Mouse (Mus musculus): Measurements from ENCODE around the gene Ripor1.

- no peak for TF ChIP-seq CTCF (IDR thresholded peaks at IDR 0.05; ENCODE audit: low read depth)
- TF ChIP-seq EP300 (IDR thresholded peaks at IDR 0.05; ENCODE audit: low read depth): no peak
These were observed 6.3 kb upstream of the Ripor1 start for GRCm38 (mm10) chr8:105598777-105599176.
